Comparison of ENCODE assay signal across 20 mouse cellular contexts in genomic region chr10:84693841-84694638, GRCm38 (mm10).
DNase-seq lines count a peak whose midpoint lies in the region; ATAC-seq lines count a peak whose summit lies in the region.
"Had no signal": no experiment of that assay in that cellular context is flagged by ENCODE, and none has a peak within 500 bp of the region (broad histone marks: within the 10 kb centered on the region; RNA-seq: fewer than 3 reads in every experiment).

No protein-coding gene starts in this region.

- WGBS in midbrain, embryonic 10.5 days = 72% methylated on average over 8 of the region's 8 CpGs
- WGBS in midbrain, embryonic 15.5 days = 55% methylated on average over 8 of the region's 8 CpGs
- 34% methylated on average over 8 of the region's 8 CpGs for WGBS in hindbrain, embryonic 14.5 days
- 49% methylated on average over 8 of the region's 8 CpGs for WGBS in midbrain, embryonic 14.5 days

- no peaks in the 10 kb centered on the region for H3K9me3 ChIP-seq in midbrain, embryonic 10.5 days (replicated peaks)
- H3K9me3 ChIP-seq in midbrain, embryonic 15.5 days = no peaks in the 10 kb centered on the region
- H3K9me3 ChIP-seq in hindbrain, embryonic 14.5 days (ENCODE audit: control insufficient read depth, low read length) = no peaks in the 10 kb centered on the region
- no peaks in the 10 kb centered on the region for H3K9me3 ChIP-seq in midbrain, embryonic 14.5 days (ENCODE audit: control insufficient read depth, low read length)
- H3K9me3 ChIP-seq: heart, embryonic 12.5 days; lung, embryonic 15.5 days had no signal

- H3K4me3 ChIP-seq in midbrain, embryonic 10.5 days = no peak overlapping the region
- H3K4me3 ChIP-seq in midbrain, embryonic 15.5 days = no peak overlapping the region
- H3K4me3 ChIP-seq in hindbrain, embryonic 14.5 days (replicated peaks; ENCODE audit: low read length) = no peak overlapping the region
- no peak overlapping the region for H3K4me3 ChIP-seq in midbrain, embryonic 14.5 days (replicated peaks; ENCODE audit: low read depth, low read length)
- H3K4me3 ChIP-seq: heart, embryonic 12.5 days; lung, embryonic 15.5 days had no signal

- no peak overlapping the region for H3K9ac ChIP-seq in midbrain, embryonic 15.5 days
- no peak overlapping the region for H3K9ac ChIP-seq in hindbrain, embryonic 14.5 days
- no peak overlapping the region for H3K9ac ChIP-seq in midbrain, embryonic 14.5 days (replicated peaks; ENCODE audit: low read length)
- H3K9ac ChIP-seq: heart, embryonic 12.5 days; lung, embryonic 15.5 days had no signal

- peaks cover 45% of the 10 kb centered on the region for H3K4me1 ChIP-seq in midbrain, embryonic 10.5 days
- peaks cover 6% of the 10 kb centered on the region for H3K4me1 ChIP-seq in midbrain, embryonic 15.5 days
- peaks cover 10% of the 10 kb centered on the region for H3K4me1 ChIP-seq in hindbrain, embryonic 14.5 days (replicated peaks; ENCODE audit: control insufficient read depth, insufficient read depth, low read length)
- H3K4me1 ChIP-seq in midbrain, embryonic 14.5 days (ENCODE audit: control insufficient read depth, insufficient read depth, low read length) = 0 out of 2 replicates have a peak, but pooled peaks cover 5% of the 10 kb centered on the region
- H3K4me1 ChIP-seq: lung, embryonic 15.5 days had no signal

- peak; percentile 12 for DNase-seq in midbrain, embryonic 10.5 days (ENCODE audit: low spot score)
- no peak for DNase-seq in hindbrain, embryonic 14.5 days (ENCODE audit: low spot score)
- peak; percentile 36 for DNase-seq in midbrain, embryonic 14.5 days
- DNase-seq in heart, adult 18-20 months = no peak
- no peak for DNase-seq in thymus, postnatal 36 days
- no peak for DNase-seq in urinary bladder, adult 2 months (ENCODE audit: low spot score)
- DNase-seq: adrenal gland, postnatal 14 days; B cell, adult 2 months; cerebellum, adult 18-20 months; gastrocnemius, postnatal 25 days; left cerebral cortex, postnatal 4 days; thymus, postnatal 25 days had no signal

- ATAC-seq in midbrain, embryonic 15.5 days (replicated peaks) = no peak
- ATAC-seq in hindbrain, embryonic 14.5 days (ENCODE audit: low FRiP score) = no peak
- no peak for ATAC-seq in midbrain, embryonic 14.5 days (ENCODE audit: low FRiP score, low TSS enrichment)
- ATAC-seq: activated CD4-positive, CD25-positive, alpha-beta regulatory T cell, adult 4 months; intestine, embryonic 16.5 days had no signal

- H3K27me3 ChIP-seq in midbrain, embryonic 10.5 days (ENCODE audit: low read depth, poor library complexity, severe bottlenecking) = peaks cover 2% of the 10 kb centered on the region; the same call in 1 of the 2 replicates
- no peaks in the 10 kb centered on the region for H3K27me3 ChIP-seq in midbrain, embryonic 15.5 days (replicated peaks)
- no peaks in the 10 kb centered on the region for H3K27me3 ChIP-seq in hindbrain, embryonic 14.5 days (ENCODE audit: control insufficient read depth, insufficient read depth, low read length)
- H3K27me3 ChIP-seq in midbrain, embryonic 14.5 days (ENCODE audit: control insufficient read depth, insufficient read depth, low read length) = no peaks in the 10 kb centered on the region
- H3K27me3 ChIP-seq: heart, embryonic 12.5 days; lung, embryonic 15.5 days had no signal

- H3K27ac ChIP-seq in midbrain, embryonic 10.5 days (replicated peaks) = 0 out of 2 replicates have a peak overlapping the region, but pooled peaks have one; percentile 46
- H3K27ac ChIP-seq in midbrain, embryonic 15.5 days = no peak overlapping the region
- H3K27ac ChIP-seq in hindbrain, embryonic 14.5 days = 0 out of 2 replicates have a peak overlapping the region, but pooled peaks have one; percentile 29
- no peak overlapping the region for H3K27ac ChIP-seq in midbrain, embryonic 14.5 days (replicated peaks; ENCODE audit: low read depth, low read length)
- H3K27ac ChIP-seq: kidney, postnatal 0 days; lung, embryonic 15.5 days; macrophage; stomach, postnatal 0 days had no signal

- H3K4me2 ChIP-seq in midbrain, embryonic 15.5 days = no peak overlapping the region
- H3K4me2 ChIP-seq in hindbrain, embryonic 14.5 days (replicated peaks) = no peak overlapping the region
- H3K4me2 ChIP-seq in midbrain, embryonic 14.5 days (ENCODE audit: low read length) = no peak overlapping the region
- H3K4me2 ChIP-seq: heart, embryonic 12.5 days; lung, embryonic 15.5 days had no signal

- H3K36me3 ChIP-seq in midbrain, embryonic 10.5 days = peaks cover 29% of the 10 kb centered on the region
- 0 out of 2 replicates have a peak, but pooled peaks cover 6% of the 10 kb centered on the region for H3K36me3 ChIP-seq in midbrain, embryonic 15.5 days (replicated peaks)
- peaks cover 20% of the 10 kb centered on the region for H3K36me3 ChIP-seq in hindbrain, embryonic 14.5 days (replicated peaks; ENCODE audit: control insufficient read depth, insufficient read depth)
- H3K36me3 ChIP-seq in midbrain, embryonic 14.5 days (ENCODE audit: control insufficient read depth, insufficient read depth, low read length) = peaks cover 20% of the 10 kb centered on the region

Comparison
In these comparisons a context has a peak if more than half of its experiments do, and no peak if none do; other contexts are left out.
1. H3K27ac ChIP-seq: peak in midbrain, embryonic 10.5 days (single experiment) and hindbrain, embryonic 14.5 days (single experiment); none in midbrain, embryonic 15.5 days (single experiment) and midbrain, embryonic 14.5 days (single experiment).
2. DNase-seq: peak in midbrain, embryonic 10.5 days (single experiment) and midbrain, embryonic 14.5 days (single experiment); none in hindbrain, embryonic 14.5 days (single experiment), heart, adult 18-20 months (0 of 2), thymus, postnatal 36 days (0 of 2) and urinary bladder, adult 2 months (single experiment).